Mouse (Mus musculus): Measurements from ENCODE around the gene Nr2f1. TPM values are rescaled to one million over a fixed set of nuclear protein-coding genes. Genes with fewer than 3 reads are reported as not detected.
A peak's percentile ranks its signal among the peaks of the same experiment; 100 is the strongest.

The Nr2f1 gene
- polyA plus RNA-seq, 1 experiment from 2014 or later: 67.5 TPM

- Histone ChIP-seq H3K36me3 (ENCODE audit: control insufficient read depth, insufficient read depth, low read length) (peaks cover 16% of the 10 kb centered on the region; the same call in 1 of the 2 replicates), H3K9me3 (ENCODE audit: control insufficient read depth, low read length) (no peaks in the 10 kb centered on the region), H3K27ac (replicated peaks; ENCODE audit: low read depth, low read length) (peak overlapping the region; percentile 64), H3K4me1 (ENCODE audit: control insufficient read depth, insufficient read depth, low read length) (peaks cover 27% of the 10 kb centered on the region), H3K4me3 (replicated peaks; ENCODE audit: low read depth, low read length) (no peak overlapping the region), H3K9ac (replicated peaks; ENCODE audit: low read length) (0 out of 2 replicates have a peak overlapping the region, but pooled peaks have one; percentile 26), H3K27me3 (ENCODE audit: control insufficient read depth, insufficient read depth, low read length) (peaks cover 47% of the 10 kb centered on the region; the same call in 1 of the 2 replicates), H3K4me2 (ENCODE audit: low read length) (no peak overlapping the region)
- ATAC-seq (ENCODE audit: low FRiP score, low TSS enrichment) (no peak), DNase-seq (no peak)
- WGBS: 24% methylated on average over 12 of the region's 12 CpGs
Observed at GRCm38 (mm10) chr13:78186340-78186946, 13.1 kb downstream of the Nr2f1 start.

GRCm38 (mm10) chr13:78184786-78185466 is 14.6 kb downstream of the Nr2f1 start:
- WGBS: 6% methylated on average over 14 of the region's 14 CpGs
- Histone ChIP-seq H3K9ac (replicated peaks; ENCODE audit: low read length) (no peak overlapping the region), H3K27me3 (ENCODE audit: control insufficient read depth, insufficient read depth, low read length) (peaks cover 43% of the 10 kb centered on the region; the same call in 1 of the 2 replicates), H3K9me3 (ENCODE audit: control insufficient read depth, low read length) (no peaks in the 10 kb centered on the region), H3K4me1 (ENCODE audit: control insufficient read depth, insufficient read depth, low read length) (peaks cover 20% of the 10 kb centered on the region), H3K4me2 (ENCODE audit: low read length) (peak overlapping the region; percentile 62), H3K27ac (replicated peaks; ENCODE audit: low read depth, low read length) (peak overlapping the region; percentile 80), H3K36me3 (ENCODE audit: control insufficient read depth, insufficient read depth, low read length) (peaks cover 8% of the 10 kb centered on the region; the same call in 1 of the 2 replicates), H3K4me3 (replicated peaks; ENCODE audit: low read depth, low read length) (no peak overlapping the region)
- no peak for ATAC-seq (ENCODE audit: low FRiP score, low TSS enrichment)
- DNase-seq: no peak

GRCm38 (mm10) chr13:78183986-78184385 is 15.6 kb downstream of the Nr2f1 start:
- Histone ChIP-seq H3K4me2 (ENCODE audit: low read length) (peak overlapping the region; percentile 62), H3K4me3 (replicated peaks; ENCODE audit: low read depth, low read length) (no peak overlapping the region), H3K27me3 (ENCODE audit: control insufficient read depth, insufficient read depth, low read length) (peaks cover 52% of the 10 kb centered on the region; the same call in 1 of the 2 replicates), H3K9me3 (ENCODE audit: control insufficient read depth, low read length) (no peaks in the 10 kb centered on the region), H3K27ac (replicated peaks; ENCODE audit: low read depth, low read length) (peak overlapping the region; percentile 80), H3K9ac (replicated peaks; ENCODE audit: low read length) (peak overlapping the region; percentile 4; the same call in 1 of the 2 replicates), H3K36me3 (ENCODE audit: control insufficient read depth, insufficient read depth, low read length) (0 out of 2 replicates have a peak, but pooled peaks cover 2% of the 10 kb centered on the region), H3K4me1 (ENCODE audit: control insufficient read depth, insufficient read depth, low read length) (peaks cover 24% of the 10 kb centered on the region)
- 7% methylated on average over 5 of the region's 5 CpGs for WGBS
- peak; percentile 53 for ATAC-seq (ENCODE audit: low FRiP score, low TSS enrichment)
- DNase-seq: peak; percentile 62

GRCm38 (mm10) chr13:78183004-78183403 is 16.6 kb downstream of the Nr2f1 start:
- no peak overlapping the region; the same call in 1 of the 2 replicates for H3K9ac ChIP-seq (replicated peaks; ENCODE audit: low read length)
- H3K27ac ChIP-seq (replicated peaks; ENCODE audit: low read depth, low read length): peak overlapping the region; percentile 80
- 0 out of 2 replicates have a peak overlapping the region, but pooled peaks have one; percentile 35 for H3K4me3 ChIP-seq (replicated peaks; ENCODE audit: low read depth, low read length)
- H3K4me2 ChIP-seq (ENCODE audit: low read length): peak overlapping the region; percentile 62
- ATAC-seq (ENCODE audit: low FRiP score, low TSS enrichment): no peak
- WGBS: 6% methylated on average over 5 of the region's 5 CpGs
- 0 out of 2 replicates have a peak, but pooled peaks cover 2% of the 10 kb centered on the region for H3K36me3 ChIP-seq (ENCODE audit: control insufficient read depth, insufficient read depth, low read length)
- no peaks in the 10 kb centered on the region for H3K9me3 ChIP-seq (ENCODE audit: control insufficient read depth, low read length)
- H3K27me3 ChIP-seq (ENCODE audit: control insufficient read depth, insufficient read depth, low read length): peaks cover 53% of the 10 kb centered on the region; the same call in 1 of the 2 replicates
- peaks cover 19% of the 10 kb centered on the region for H3K4me1 ChIP-seq (ENCODE audit: control insufficient read depth, insufficient read depth, low read length)
- DNase-seq: no peak

- peak; percentile 73 for DNase-seq
- Histone ChIP-seq H3K27me3 (ENCODE audit: control insufficient read depth, insufficient read depth, low read length) (peaks cover 51% of the 10 kb centered on the region), H3K9ac (replicated peaks; ENCODE audit: low read length) (peak overlapping the region; percentile 44), H3K36me3 (ENCODE audit: control insufficient read depth, insufficient read depth, low read length) (no peaks in the 10 kb centered on the region), H3K27ac (replicated peaks; ENCODE audit: low read depth, low read length) (peak overlapping the region; percentile 86), H3K9me3 (ENCODE audit: control insufficient read depth, low read length) (no peaks in the 10 kb centered on the region), H3K4me2 (ENCODE audit: low read length) (peak overlapping the region; percentile 62), H3K4me1 (ENCODE audit: control insufficient read depth, insufficient read depth, low read length) (peaks cover 19% of the 10 kb centered on the region), H3K4me3 (replicated peaks; ENCODE audit: low read depth, low read length) (peak overlapping the region; percentile 35)
- ATAC-seq (ENCODE audit: low FRiP score, low TSS enrichment): peak; percentile 46
- 2% methylated on average over 13 of the region's 14 CpGs for WGBS
Observed at GRCm38 (mm10) chr13:78181930-78182558, 17.5 kb downstream of the Nr2f1 start.

GRCm38 (mm10) chr13:78181071-78181929 is 18.3 kb downstream of the Nr2f1 start:
- peak overlapping the region; percentile 86 for H3K27ac ChIP-seq (replicated peaks; ENCODE audit: low read depth, low read length)
- peak overlapping the region; percentile 35 for H3K4me3 ChIP-seq (replicated peaks; ENCODE audit: low read depth, low read length)
- H3K4me2 ChIP-seq (ENCODE audit: low read length): peak overlapping the region; percentile 62
- H3K9me3 ChIP-seq (ENCODE audit: control insufficient read depth, low read length): no peaks in the 10 kb centered on the region
- H3K4me1 ChIP-seq (ENCODE audit: control insufficient read depth, insufficient read depth, low read length): peaks cover 19% of the 10 kb centered on the region
- peak overlapping the region; percentile 44 for H3K9ac ChIP-seq (replicated peaks; ENCODE audit: low read length)
- ATAC-seq (ENCODE audit: low FRiP score, low TSS enrichment) (peak; percentile 22; the same call in 1 of the 2 replicates), DNase-seq (peak; percentile 78)
- peaks cover 50% of the 10 kb centered on the region for H3K27me3 ChIP-seq (ENCODE audit: control insufficient read depth, insufficient read depth, low read length)
- under 1% methylated on average over 44 of the region's 44 CpGs for WGBS
- H3K36me3 ChIP-seq (ENCODE audit: control insufficient read depth, insufficient read depth, low read length): no peaks in the 10 kb centered on the region

- WGBS: 28% methylated on average over 3 of the region's 3 CpGs
- H3K27me3 ChIP-seq (ENCODE audit: control insufficient read depth, insufficient read depth, low read length): peaks cover 51% of the 10 kb centered on the region
- H3K4me2 ChIP-seq (ENCODE audit: low read length): peak overlapping the region; percentile 62
- peak overlapping the region; percentile 91 for H3K27ac ChIP-seq (replicated peaks; ENCODE audit: low read depth, low read length)
- no peaks in the 10 kb centered on the region for H3K9me3 ChIP-seq (ENCODE audit: control insufficient read depth, low read length)
- no peak overlapping the region for H3K4me3 ChIP-seq (replicated peaks; ENCODE audit: low read depth, low read length)
- peaks cover 16% of the 10 kb centered on the region; the same call in 1 of the 2 replicates for H3K4me1 ChIP-seq (ENCODE audit: control insufficient read depth, insufficient read depth, low read length)
- DNase-seq (no peak), ATAC-seq (ENCODE audit: low FRiP score, low TSS enrichment) (no peak)
- H3K36me3 ChIP-seq (ENCODE audit: control insufficient read depth, insufficient read depth, low read length): no peaks in the 10 kb centered on the region
- H3K9ac ChIP-seq (replicated peaks; ENCODE audit: low read length): no peak overlapping the region
Observed at GRCm38 (mm10) chr13:78180261-78180660, 19.3 kb downstream of the Nr2f1 start.
